33 mouse cellular contexts compared by ENCODE assay signal in the genomic region with DNA sequence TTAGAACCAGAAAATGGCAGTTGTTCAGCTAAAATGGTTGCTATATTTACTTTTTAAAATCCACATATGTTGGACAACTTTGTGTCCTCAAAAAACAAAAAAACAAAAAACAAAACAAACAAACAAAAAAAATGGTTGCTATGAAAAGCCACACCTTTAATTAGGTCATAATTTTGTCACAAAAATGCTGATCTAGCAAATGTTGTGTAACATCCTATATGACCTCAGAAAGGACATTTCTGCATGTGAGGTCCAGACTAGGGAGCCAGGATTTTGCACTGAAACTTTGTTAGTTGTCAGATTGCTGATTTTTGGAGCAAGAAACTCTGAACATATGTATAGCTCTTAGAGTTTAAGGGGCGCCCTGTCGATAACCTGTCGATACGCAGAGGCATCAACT. TPM values are rescaled to one million over a fixed set of nuclear protein-coding genes. Genes with fewer than 3 reads are reported as not detected.
A peak's percentile ranks its signal among the peaks of the same experiment; 100 is the strongest.
DNase-seq lines count a peak whose midpoint lies in the region; ATAC-seq and TF ChIP-seq lines count a peak whose summit lies in the region.
"Had no signal": no experiment of that assay in that cellular context is flagged by ENCODE, and none has a peak within 500 bp of the region (broad histone marks: within the 10 kb centered on the region; RNA-seq: fewer than 3 reads in every experiment).

No protein-coding gene starts in this region.

- H3K36me3 ChIP-seq in lung, postnatal 0 days (ENCODE audit: insufficient read depth, low read length): no peaks in the 10 kb centered on the region
- no peaks in the 10 kb centered on the region for H3K36me3 ChIP-seq in stomach, embryonic 14.5 days (ENCODE audit: control insufficient read depth, insufficient read depth, low read length)
- H3K36me3 ChIP-seq in stomach, postnatal 0 days (ENCODE audit: control insufficient read depth, insufficient read depth, low read length): no peaks in the 10 kb centered on the region
- no peaks in the 10 kb centered on the region for H3K36me3 ChIP-seq in midbrain, embryonic 16.5 days (ENCODE audit: control insufficient read depth, insufficient read depth, low read length)
- H3K36me3 ChIP-seq: embryonic facial prominence, embryonic 10.5 days; embryonic facial prominence, embryonic 13.5 days; forebrain, embryonic 12.5 days; forebrain, embryonic 15.5 days; G1E; heart, embryonic 12.5 days; heart, embryonic 15.5 days; hindbrain, embryonic 10.5 days; hindbrain, embryonic 13.5 days had no signal

- H3K27ac ChIP-seq in lung, postnatal 0 days (ENCODE audit: low read length): no peak overlapping the region
- H3K27ac ChIP-seq in stomach, embryonic 14.5 days (ENCODE audit: low read length): peak overlapping the region; percentile 81
- H3K27ac ChIP-seq in stomach, postnatal 0 days (replicated peaks): 0 out of 2 replicates have a peak overlapping the region, but pooled peaks have one; percentile 4
- H3K27ac ChIP-seq in midbrain, embryonic 16.5 days (ENCODE audit: low read length): no peak overlapping the region
- H3K27ac ChIP-seq: embryonic facial prominence, embryonic 10.5 days; embryonic facial prominence, embryonic 13.5 days; forebrain, embryonic 12.5 days; forebrain, embryonic 15.5 days; heart, embryonic 15.5 days; hindbrain, embryonic 10.5 days; hindbrain, embryonic 13.5 days had no signal

- TF ChIP-seq EP300 in lung, postnatal 0 days (IDR thresholded peaks at IDR 0.05): no peak
- TF ChIP-seq EP300 in stomach, postnatal 0 days (optimal IDR thresholded peaks at IDR 0.05): no peak

- no peaks in the 10 kb centered on the region for H3K9me3 ChIP-seq in lung, postnatal 0 days (ENCODE audit: low read length)
- H3K9me3 ChIP-seq in stomach, embryonic 14.5 days (ENCODE audit: control insufficient read depth, low read depth, low read length): no peaks in the 10 kb centered on the region
- H3K9me3 ChIP-seq in stomach, postnatal 0 days (ENCODE audit: control insufficient read depth, low read length): no peaks in the 10 kb centered on the region
- no peaks in the 10 kb centered on the region for H3K9me3 ChIP-seq in midbrain, embryonic 16.5 days (replicated peaks; ENCODE audit: control insufficient read depth, low read length, poor library complexity, severe bottlenecking)
- H3K9me3 ChIP-seq: embryonic facial prominence, embryonic 10.5 days; embryonic facial prominence, embryonic 13.5 days; forebrain, embryonic 12.5 days; forebrain, embryonic 15.5 days; G1E; heart, embryonic 12.5 days; heart, embryonic 15.5 days; hindbrain, embryonic 10.5 days; hindbrain, embryonic 13.5 days had no signal

- no peak overlapping the region for H3K4me3 ChIP-seq in lung, postnatal 0 days (ENCODE audit: low read depth, low read length)
- no peak overlapping the region for H3K4me3 ChIP-seq in stomach, embryonic 14.5 days (ENCODE audit: low read depth, low read length)
- H3K4me3 ChIP-seq in stomach, postnatal 0 days (ENCODE audit: low read depth, low read length): no peak overlapping the region
- no peak overlapping the region for H3K4me3 ChIP-seq in midbrain, embryonic 16.5 days (ENCODE audit: low read depth, low read length)
- H3K4me3 ChIP-seq: embryonic facial prominence, embryonic 10.5 days; embryonic facial prominence, embryonic 13.5 days; erythroblast, embryonic 14.5 days; forebrain, embryonic 12.5 days; forebrain, embryonic 15.5 days; heart, embryonic 12.5 days; heart, embryonic 15.5 days; hindbrain, embryonic 10.5 days; hindbrain, embryonic 13.5 days had no signal

- no peak for TF ChIP-seq CTCF in lung, postnatal 0 days (IDR thresholded peaks at IDR 0.05)
- TF ChIP-seq CTCF in stomach, postnatal 0 days (IDR thresholded peaks at IDR 0.05; ENCODE audit: low read depth): no peak

- 75% methylated on average over 4 of the region's 4 CpGs for WGBS in lung, postnatal 0 days
- WGBS in stomach, embryonic 14.5 days: 74% methylated on average over 4 of the region's 4 CpGs
- 69% methylated on average over 4 of the region's 4 CpGs for WGBS in stomach, postnatal 0 days
- WGBS in midbrain, embryonic 16.5 days: 98% methylated on average over 4 of the region's 4 CpGs

- no peak overlapping the region for H3K4me2 ChIP-seq in lung, postnatal 0 days (replicated peaks; ENCODE audit: low read depth, low read length)
- H3K4me2 ChIP-seq in stomach, embryonic 14.5 days (replicated peaks; ENCODE audit: low read depth, low read length): no peak overlapping the region
- no peak overlapping the region for H3K4me2 ChIP-seq in stomach, postnatal 0 days (replicated peaks; ENCODE audit: low read depth)
- H3K4me2 ChIP-seq in midbrain, embryonic 16.5 days (ENCODE audit: low read length): no peak overlapping the region
- H3K4me2 ChIP-seq: embryonic facial prominence, embryonic 13.5 days; forebrain, embryonic 12.5 days; forebrain, embryonic 15.5 days; hindbrain, embryonic 13.5 days had no signal

- peak; percentile 26 for DNase-seq in lung, postnatal 0 days (ENCODE audit: low spot score)
- no peak for DNase-seq in lung, postnatal 25 days (ENCODE audit: low spot score)
- no peak for DNase-seq in stomach, postnatal 0 days (ENCODE audit: low spot score)
- no peak for DNase-seq in layer of hippocampus, adult 18-20 months (ENCODE audit: low spot score in 2 of 2)
- DNase-seq: adrenal gland, postnatal 10 days; cerebellum, adult 11-12 months; cerebellum, adult 8-10 months; cerebellum, postnatal 10 days; cerebellum, postnatal 36 days; embryo, embryonic 11 days; gastrocnemius, postnatal 25 days; heart, adult 18-20 months; heart, postnatal 36 days had no signal

- no peaks in the 10 kb centered on the region for H3K4me1 ChIP-seq in lung, postnatal 0 days (ENCODE audit: insufficient read depth, low read depth, low read length)
- H3K4me1 ChIP-seq in stomach, embryonic 14.5 days (ENCODE audit: control insufficient read depth, insufficient read depth, low read length): no peaks in the 10 kb centered on the region
- no peaks in the 10 kb centered on the region for H3K4me1 ChIP-seq in stomach, postnatal 0 days (replicated peaks; ENCODE audit: control insufficient read depth, insufficient read depth)
- no peaks in the 10 kb centered on the region for H3K4me1 ChIP-seq in midbrain, embryonic 16.5 days (ENCODE audit: control insufficient read depth, insufficient read depth, low read length)
- H3K4me1 ChIP-seq: embryonic facial prominence, embryonic 10.5 days; embryonic facial prominence, embryonic 13.5 days; forebrain, embryonic 12.5 days; forebrain, embryonic 15.5 days; heart, embryonic 12.5 days; hindbrain, embryonic 10.5 days; hindbrain, embryonic 13.5 days had no signal

- H3K9ac ChIP-seq in lung, postnatal 0 days (replicated peaks; ENCODE audit: low read depth): no peak overlapping the region
- no peak overlapping the region for H3K9ac ChIP-seq in stomach, embryonic 14.5 days (replicated peaks; ENCODE audit: low read depth, low read length)
- no peak overlapping the region for H3K9ac ChIP-seq in stomach, postnatal 0 days (ENCODE audit: low read length)
- no peak overlapping the region for H3K9ac ChIP-seq in midbrain, embryonic 16.5 days (ENCODE audit: low read depth, low read length)
- H3K9ac ChIP-seq: embryonic facial prominence, embryonic 13.5 days; forebrain, embryonic 12.5 days; forebrain, embryonic 15.5 days; heart, embryonic 12.5 days; heart, embryonic 15.5 days; hindbrain, embryonic 13.5 days had no signal

- H3K27me3 ChIP-seq in lung, postnatal 0 days (replicated peaks; ENCODE audit: insufficient read depth, low read length): no peaks in the 10 kb centered on the region
- no peaks in the 10 kb centered on the region for H3K27me3 ChIP-seq in stomach, embryonic 14.5 days (ENCODE audit: control insufficient read depth, insufficient read depth, low read length)
- no peaks in the 10 kb centered on the region for H3K27me3 ChIP-seq in stomach, postnatal 0 days (ENCODE audit: control insufficient read depth, insufficient read depth, low read length)
- no peaks in the 10 kb centered on the region for H3K27me3 ChIP-seq in midbrain, embryonic 16.5 days (ENCODE audit: control insufficient read depth, insufficient read depth, low read depth, low read length)
- H3K27me3 ChIP-seq: embryonic facial prominence, embryonic 13.5 days; forebrain, embryonic 12.5 days; forebrain, embryonic 15.5 days; heart, embryonic 12.5 days; heart, embryonic 15.5 days; hindbrain, embryonic 13.5 days; Patski had no signal

- no peak for ATAC-seq in lung, postnatal 0 days
- no peak for ATAC-seq in stomach, embryonic 14.5 days (ENCODE audit: insufficient number of reproducible peaks, insufficient read depth, low FRiP score, low read depth)
- ATAC-seq in stomach, postnatal 0 days (ENCODE audit: low FRiP score, low TSS enrichment): no peak
- no peak for ATAC-seq in midbrain, embryonic 16.5 days
- ATAC-seq: CD4-positive, CD25-positive, alpha-beta regulatory T cell, adult 4 months; forebrain, embryonic 15.5 days; hindbrain, embryonic 16.5 days; Patski had no signal

RNA-seq across cellular contexts. Expression of gene Cdk14, which starts 3.0 kb away (rescaled TPM):
- 19.7 and 32.7 TPM in 2 replicates for polyA plus RNA-seq in lung, postnatal 0 days (2015; fragmentation: Nextera tagmentation; extraction: Ambion mirVana)
- 27.4 and 28.3 TPM in 2 replicates for polyA plus RNA-seq in stomach, embryonic 14.5 days (2014; fragmentation: Nextera tagmentation; extraction: Ambion mirVana)
- 5.9 and 6.1 TPM in 2 replicates for polyA plus RNA-seq in stomach, postnatal 0 days (2015; fragmentation: Nextera tagmentation; extraction: Ambion mirVana)
- total RNA-seq in layer of hippocampus, adult 18-20 months (2021): 100 to 1,000 TPM; 236 to 238 TPM
- 42.1 and 44.6 TPM in 2 replicates for polyA plus RNA-seq in midbrain, embryonic 16.5 days (2015; fragmentation: Nextera tagmentation; extraction: Ambion mirVana)
- polyA plus RNA-seq: erythroblast, embryonic 14.5 days; G1E had no signal

RNA-seq across cellular contexts. Expression of gene 1700015F17Rik, which starts 55.9 kb away (rescaled TPM):
- polyA plus RNA-seq in lung, postnatal 0 days (2015; fragmentation: Nextera tagmentation; extraction: Ambion mirVana): not detected in 2 replicates
- not detected in 2 replicates for polyA plus RNA-seq in stomach, embryonic 14.5 days (2014; fragmentation: Nextera tagmentation; extraction: Ambion mirVana)
- polyA plus RNA-seq in stomach, postnatal 0 days (2015; fragmentation: Nextera tagmentation; extraction: Ambion mirVana): not detected in 2 replicates
- not detected for total RNA-seq in layer of hippocampus, adult 18-20 months (2021)
- not detected in 2 replicates for polyA plus RNA-seq in midbrain, embryonic 16.5 days (2015; fragmentation: Nextera tagmentation; extraction: Ambion mirVana)
- total RNA-seq: adrenal gland, adult 18-20 months; adrenal gland, postnatal 10 days; G1E; gastrocnemius, adult 8-10 months; gastrocnemius, postnatal 25 days; heart, adult 18-20 months; heart, postnatal 10 days; heart, postnatal 36 days had no signal
- polyA plus RNA-seq: brain, embryonic 14.5 days; C2C12; CD4-positive, CD25-positive, alpha-beta regulatory T cell, adult 4 months; embryonic facial prominence, embryonic 10.5 days; embryonic facial prominence, embryonic 13.5 days; erythroblast, embryonic 14.5 days; forebrain, embryonic 12.5 days; forebrain, embryonic 15.5 days; G1E; heart, embryonic 12.5 days; heart, embryonic 15.5 days; hindbrain, embryonic 13.5 days; hindbrain, embryonic 16.5 days; Patski had no signal

Comparison
In these comparisons a context has a peak if more than half of its experiments do, and no peak if none do; other contexts are left out.
1. H3K27ac ChIP-seq: peak in stomach, embryonic 14.5 days (single experiment) and stomach, postnatal 0 days (single experiment); none in lung, postnatal 0 days (single experiment) and midbrain, embryonic 16.5 days (single experiment).